Mouse (Mus musculus) T-helper 17 cell (primary cell): Measurements from ENCODE around the gene Adamts7.

Experiments
- in situ Hi-C, 2 experiments: fragments of 300-600 bp; cut with MboI, MseI; formaldehyde crosslinking; loops; 1 replicate in 1 of 2; 2 replicates in 1 of 2; pipeline ENCODE4 v1.15.1; 2025; ENCODE audit warnings: high pct_unique_total_duplicates in 2 of 2

The Adamts7 gene

GRCm38 (mm10) chr9:90196262-90196661, 33.4 kb downstream of the Adamts7 start:
- in situ Hi-C loops, result loop anchor here in 1 of 2 experiments (10.0 kb wide), 1 partner anchor 1179 kb away; no protein-coding TSS in a partner anchor

- in situ Hi-C loops, result loop anchor here in 1 of 2 experiments (10.0 kb wide), 1 partner anchor 1178 kb away; no protein-coding TSS in a partner anchor
These were observed 34.3 kb downstream of the Adamts7 start for GRCm38 (mm10) chr9:90197116-90197665.

DNA sequence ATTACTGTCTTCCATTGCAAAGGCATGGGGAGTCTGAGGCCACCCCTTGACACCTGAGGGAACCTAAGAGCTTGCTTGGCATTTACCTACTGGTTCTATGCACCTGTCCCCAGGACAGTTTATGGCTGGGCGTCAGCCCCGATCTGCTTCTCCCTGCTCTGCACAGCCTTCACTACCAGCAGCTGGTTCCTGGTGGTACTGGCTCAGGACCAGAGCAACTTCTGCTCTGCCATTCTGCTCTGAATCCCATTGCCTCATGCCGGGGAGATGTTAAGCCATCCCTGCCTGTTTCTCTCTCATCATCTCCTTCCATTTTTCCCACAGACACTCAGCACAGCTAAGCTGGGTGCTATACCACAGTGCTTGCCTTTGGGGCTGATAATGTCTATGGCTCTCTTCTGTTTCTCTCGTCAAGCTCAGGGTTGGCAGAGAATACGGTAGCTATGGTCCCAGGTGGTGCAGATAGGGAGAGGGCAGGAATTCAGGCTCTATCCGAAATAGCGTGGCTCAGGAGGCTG, 35.1 kb downstream of the Adamts7 start:
- in situ Hi-C loops, result loop anchor here in 1 of 2 experiments (10.0 kb wide), 1 partner anchor 1177 kb away; no protein-coding TSS in a partner anchor

DNA sequence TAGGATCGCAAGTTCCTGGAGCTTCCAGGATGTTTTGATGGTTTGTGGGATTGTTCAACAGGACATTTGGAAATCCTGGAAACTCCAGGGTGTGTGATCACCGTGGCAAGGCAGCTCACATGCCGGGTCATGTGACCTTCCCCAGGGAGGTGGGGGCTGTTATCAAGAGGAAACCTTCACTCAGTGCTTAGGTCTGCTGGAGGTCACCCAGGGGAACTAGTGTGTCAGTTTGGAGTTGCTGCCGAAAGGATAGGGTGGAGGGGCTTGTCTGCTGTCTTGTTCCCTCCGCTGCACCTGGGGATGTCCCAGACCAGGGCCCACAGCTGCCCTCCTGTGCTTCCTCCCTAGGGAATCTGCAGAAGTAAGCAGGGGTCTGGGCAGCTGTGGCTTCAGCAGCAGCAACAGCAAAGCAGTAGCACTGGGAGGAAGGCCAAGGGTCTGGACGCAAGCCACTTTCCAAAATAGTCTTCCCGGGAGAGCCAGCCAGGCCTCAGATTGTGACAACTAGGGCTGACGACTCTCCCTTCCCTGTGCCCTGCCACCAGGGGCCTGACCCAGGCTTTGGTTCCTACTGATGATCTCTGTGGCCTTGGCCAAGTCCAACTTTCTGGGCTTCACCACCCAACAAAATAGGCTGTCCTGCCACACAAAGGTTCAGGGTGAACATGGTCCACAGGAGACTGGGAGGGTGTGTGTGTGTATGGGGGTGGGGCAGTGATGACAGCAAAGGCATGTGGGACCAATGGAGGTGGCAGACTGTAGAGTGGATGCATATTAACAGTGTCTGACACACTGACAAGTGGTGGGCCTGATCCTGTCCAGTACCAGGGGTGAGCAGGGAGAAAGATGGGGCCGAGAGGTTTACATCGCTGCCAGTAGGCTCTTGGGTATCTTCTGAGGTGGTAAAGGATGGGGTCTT, 35.9 kb downstream of the Adamts7 start:
- in situ Hi-C loops, result loop anchor here in 1 of 2 experiments (10.0 kb wide), 1 partner anchor 1176 kb away; no protein-coding TSS in a partner anchor

- in situ Hi-C loops, result loop anchor here (10.0 to 25.0 kb wide), 2 partner anchors 713 to 1175 kb away; no protein-coding TSS in a partner anchor
These were observed 36.7 kb downstream of the Adamts7 start for GRCm38 (mm10) chr9:90199611-90200010.

GRCm38 (mm10) chr9:90200501-90200900, 37.6 kb downstream of the Adamts7 start:
- in situ Hi-C loops, result loop anchor here in 1 of 2 experiments (25.0 kb wide), 1 partner anchor 712 kb away; no protein-coding TSS in a partner anchor

DNA sequence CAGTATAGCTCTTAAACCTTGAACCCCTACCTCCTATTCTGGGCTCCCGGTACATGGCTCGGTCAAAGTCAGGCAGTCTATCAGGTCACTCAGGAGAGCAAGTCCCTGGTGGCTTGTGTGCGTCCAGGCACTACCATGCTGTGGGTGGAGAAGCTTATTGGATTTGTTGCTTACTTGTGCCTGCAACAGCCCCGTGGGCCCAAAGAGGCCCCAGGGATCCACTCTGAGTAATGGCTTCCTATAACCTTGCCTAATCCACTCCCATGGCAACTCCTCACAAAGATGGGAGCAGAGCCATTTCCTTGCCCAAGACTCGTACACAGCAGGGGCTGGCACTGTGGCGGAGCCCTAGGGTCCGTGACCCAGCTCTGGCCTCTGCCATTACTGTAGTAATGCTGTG, 38.2 kb downstream of the Adamts7 start:
- in situ Hi-C loops, result loop anchor here in 1 of 2 experiments (25.0 kb wide), 1 partner anchor 711 kb away; no protein-coding TSS in a partner anchor

DNA sequence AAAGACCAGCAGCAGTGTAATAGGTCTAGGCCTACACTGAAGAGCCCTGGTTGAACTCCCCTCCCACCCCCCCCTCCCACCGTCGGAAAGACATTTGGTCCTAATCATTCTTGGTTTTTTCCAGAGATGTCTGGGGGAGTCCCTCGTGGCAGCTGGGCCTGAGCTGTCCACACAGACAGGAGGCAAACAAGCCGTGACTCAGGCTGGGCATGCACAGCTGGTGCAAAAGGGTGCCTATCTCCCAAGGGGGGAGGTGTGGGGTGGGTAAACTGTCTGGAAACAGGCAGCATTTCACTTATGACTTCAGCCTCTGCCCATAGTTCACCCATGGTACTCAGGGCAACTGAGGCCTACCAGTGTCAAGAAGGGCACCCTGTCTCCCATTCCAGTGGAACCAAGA, 38.7 kb downstream of the Adamts7 start:
- in situ Hi-C loops, result loop anchor here in 1 of 2 experiments (25.0 kb wide), 1 partner anchor 711 kb away; no protein-coding TSS in a partner anchor

DNA sequence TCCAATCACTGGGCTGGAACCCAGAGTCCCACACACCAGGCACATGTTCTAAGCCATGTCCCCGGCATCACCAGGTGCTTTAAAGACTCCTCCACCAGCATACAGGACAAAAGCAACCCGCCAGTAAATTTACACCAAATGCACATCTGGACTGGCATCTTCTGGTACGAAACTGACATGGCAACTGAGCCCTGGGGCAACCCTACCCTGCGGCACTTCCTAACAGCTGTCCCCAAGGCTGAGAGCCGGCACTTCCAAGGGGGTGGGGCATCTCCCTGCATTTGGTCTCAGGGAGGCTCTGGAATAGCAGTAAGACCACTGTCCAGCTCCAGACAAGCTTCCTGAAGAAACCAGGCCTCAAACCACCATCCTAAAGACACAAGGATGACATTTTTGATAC, 40.4 kb downstream of the Adamts7 start:
- in situ Hi-C loops, result loop anchor here in 1 of 2 experiments (25.0 kb wide), 1 partner anchor 709 kb away; no protein-coding TSS in a partner anchor

- in situ Hi-C loops, result loop anchor here in 1 of 2 experiments (25.0 kb wide), 1 partner anchor 708 kb away; no protein-coding TSS in a partner anchor
These were observed 41.6 kb downstream of the Adamts7 start for GRCm38 (mm10) chr9:90204396-90204915.

GRCm38 (mm10) chr9:90206500-90206899, 43.6 kb downstream of the Adamts7 start:
- in situ Hi-C loops, result loop anchor here (5.0 to 25.0 kb wide), 3 partner anchors 201 to 706 kb away; no protein-coding TSS in a partner anchor

- in situ Hi-C loops, result loop anchor here (5.0 to 25.0 kb wide), 3 partner anchors 199 to 704 kb away; no protein-coding TSS in a partner anchor
These were observed 44.9 kb downstream of the Adamts7 start for GRCm38 (mm10) chr9:90207808-90208207.

DNA sequence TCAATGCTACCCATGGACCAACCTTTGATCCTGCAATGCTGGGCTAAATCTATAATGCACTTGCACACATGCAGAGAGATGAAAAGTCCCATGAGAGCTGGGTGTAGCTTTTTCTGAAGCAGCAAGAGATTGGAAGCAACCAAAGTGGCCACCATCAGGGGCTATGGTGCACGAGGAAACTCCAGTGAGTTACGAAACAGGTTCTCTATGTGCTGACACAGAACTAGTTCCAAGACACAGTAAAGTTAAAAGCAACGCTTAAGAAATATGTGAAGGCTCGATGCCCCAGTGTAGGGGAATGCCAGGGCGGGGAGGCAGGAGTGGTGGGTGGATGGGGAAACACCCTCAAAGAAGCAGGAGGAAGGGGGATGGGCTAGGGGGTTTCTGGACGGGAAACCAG, 45.8 kb downstream of the Adamts7 start:
- in situ Hi-C loops, result loop anchor here (5.0 to 25.0 kb wide), 3 partner anchors 199 to 704 kb away; no protein-coding TSS in a partner anchor

- in situ Hi-C loops, result loop anchor here in 1 of 2 experiments (10.0 to 25.0 kb wide), 2 partner anchors 699 to 1698 kb away; no protein-coding TSS in a partner anchor
These were observed 50.3 kb downstream of the Adamts7 start for GRCm38 (mm10) chr9:90213127-90213526.

DNA sequence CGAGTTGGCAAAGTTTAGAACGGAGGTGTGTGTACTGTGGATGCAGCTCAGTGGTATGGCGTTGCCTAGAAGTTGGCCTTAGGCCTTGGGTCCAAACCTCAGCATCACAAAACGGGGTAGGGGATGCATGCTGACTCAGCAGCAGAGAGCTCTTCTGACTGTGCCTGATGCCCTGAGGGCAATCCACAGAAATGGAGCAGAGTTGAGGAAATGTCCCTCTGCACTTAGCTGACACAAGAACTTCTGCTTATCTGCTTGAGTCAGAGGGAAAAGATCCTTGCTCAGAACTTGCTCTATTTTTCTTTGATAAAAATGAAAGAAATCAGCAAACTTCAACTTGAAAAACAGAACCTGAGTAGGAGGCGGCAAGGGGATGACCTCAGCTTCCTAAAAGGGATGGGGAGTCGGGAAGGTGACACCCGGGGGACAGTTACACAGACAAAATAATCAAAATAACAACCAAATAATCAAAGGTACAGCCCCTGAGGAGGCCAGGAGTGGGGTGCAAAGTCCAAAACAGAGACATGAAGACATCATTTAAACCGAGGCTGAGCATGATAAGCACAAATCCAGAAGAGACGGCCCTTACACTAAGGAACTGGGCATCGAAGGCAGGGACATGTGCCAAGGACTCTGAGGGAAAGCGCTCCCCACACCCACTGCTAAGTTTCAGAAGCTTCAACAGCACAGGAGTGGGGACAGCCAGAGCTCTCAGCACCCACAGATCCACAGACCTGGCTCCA, 53.6 kb downstream of the Adamts7 start:
- in situ Hi-C loops, result loop anchor here in 1 of 2 experiments (10.0 to 25.0 kb wide), 2 partner anchors 696 to 1702 kb away; no protein-coding TSS in a partner anchor

DNA sequence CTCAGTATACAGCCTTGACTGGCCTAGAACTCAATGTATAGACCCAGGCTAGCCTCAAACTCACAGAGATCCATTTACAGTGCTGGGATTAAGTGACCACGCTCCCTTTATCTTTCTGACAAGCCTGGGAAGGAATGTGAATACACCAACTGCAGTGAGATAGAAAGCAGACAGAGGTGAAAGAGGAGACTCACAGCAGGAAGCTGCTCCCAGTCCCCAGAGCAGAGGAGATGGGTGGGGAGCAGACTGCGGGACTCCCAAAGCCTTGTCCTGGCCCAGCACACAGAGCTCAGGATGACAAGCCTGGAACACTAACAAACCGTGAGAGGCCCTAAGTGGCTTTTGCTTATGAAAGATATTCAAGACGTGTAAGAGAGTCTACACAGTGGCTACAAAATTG, 54.6 kb downstream of the Adamts7 start:
- in situ Hi-C loops, result loop anchor here in 1 of 2 experiments (10.0 to 25.0 kb wide), 2 partner anchors 695 to 1703 kb away; no protein-coding TSS in a partner anchor

- in situ Hi-C loops, result loop anchor here in 1 of 2 experiments (25.0 kb wide), 1 partner anchor 690 kb away; no protein-coding TSS in a partner anchor
These were observed 59.4 kb downstream of the Adamts7 start for GRCm38 (mm10) chr9:90222275-90222674.

- in situ Hi-C loops, result no loop called here
These were observed 63.3 kb downstream of the Adamts7 start for GRCm38 (mm10) chr9:90226081-90226741.

DNA sequence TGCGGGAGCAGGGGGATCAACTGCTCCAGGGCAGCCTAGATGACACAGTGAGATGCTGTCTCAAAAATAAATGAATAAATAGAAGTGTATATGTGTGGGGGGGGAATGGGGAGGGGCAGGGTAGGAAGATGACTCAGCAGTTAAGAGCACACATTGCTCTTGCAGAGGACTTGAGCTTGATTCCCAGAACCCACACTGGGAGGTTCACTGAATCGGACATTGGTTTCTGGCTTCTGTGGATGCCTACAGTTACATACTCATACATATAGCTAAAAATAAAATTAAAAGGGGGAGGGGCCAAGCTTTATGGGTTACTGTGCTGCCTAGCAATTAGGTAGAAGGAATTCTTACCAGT, 63.9 kb downstream of the Adamts7 start:
- in situ Hi-C loops, result no loop called here

DNA sequence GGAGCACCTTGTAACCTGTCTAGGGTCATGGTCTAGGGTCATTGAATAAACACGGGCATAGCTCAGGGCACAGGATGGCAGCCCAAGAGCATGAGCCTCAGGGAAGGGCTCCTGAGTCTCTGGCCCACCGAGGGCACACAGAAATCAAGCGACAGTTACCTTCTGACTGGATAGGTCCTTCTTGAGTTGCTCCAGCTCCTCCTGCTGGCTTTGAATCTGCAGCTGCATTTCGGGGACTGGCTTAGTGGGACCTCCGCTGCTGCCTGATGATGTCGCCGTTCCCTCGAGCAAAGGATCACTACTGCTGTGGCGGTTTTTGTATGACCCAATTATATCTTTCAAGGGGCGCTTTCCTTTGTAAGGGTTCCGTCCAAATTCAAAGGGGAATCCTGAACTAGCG, 64.3 kb downstream of the Adamts7 start:
- in situ Hi-C loops, result no loop called here
